Mouse (Mus musculus) urinary bladder, adult 2 months (tissue): Measurements from ENCODE around the gene Runx1. TPM values are rescaled to one million over a fixed set of nuclear protein-coding genes. Genes with fewer than 3 reads are reported as not detected.

ENCODE experiments used
- DNase-seq: peaks from one replicate; pipeline ENCODE4 v3.0.0; 2022; ENCODE audit warnings: low spot score
- polyA plus RNA-seq: library from polyadenylated mRNA; depleted of rRNA; stranded (reverse); fragments of >200 nt; gene quantifications from 2 replicates; pipeline ENCODE4 v1.2.3, GENCODE M21; 2012

The Runx1 gene
- polyA plus RNA-seq, 1 experiment: 8.6 TPM

DNA sequence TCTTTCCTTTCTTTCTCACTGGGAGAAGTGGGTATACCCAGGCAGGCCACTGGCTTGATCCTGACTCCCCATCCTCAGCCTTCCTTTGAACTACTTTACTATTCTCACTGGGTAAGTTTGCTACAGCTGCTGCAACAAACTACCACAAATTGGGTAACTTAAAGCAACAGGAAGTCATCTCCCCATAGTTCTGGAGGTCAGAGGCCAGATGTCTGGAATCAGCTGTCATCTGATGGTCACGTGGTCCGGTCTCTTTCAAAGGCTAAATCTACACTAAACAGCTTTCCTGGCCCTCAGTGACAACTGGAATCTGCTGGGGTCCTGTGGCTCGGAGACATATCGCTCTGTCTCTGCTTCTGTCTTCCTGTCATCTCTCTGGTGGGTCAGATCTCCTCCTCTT lies 252.8 kb downstream of the Runx1 start:
- DNase-seq: no peak

GRCm38 (mm10) chr16:92571246-92571645 lies 254.7 kb downstream of the Runx1 start:
- DNase-seq: no peak

GRCm38 (mm10) chr16:92566146-92566545 lies 259.8 kb downstream of the Runx1 start:
- DNase-seq: no peak

DNA sequence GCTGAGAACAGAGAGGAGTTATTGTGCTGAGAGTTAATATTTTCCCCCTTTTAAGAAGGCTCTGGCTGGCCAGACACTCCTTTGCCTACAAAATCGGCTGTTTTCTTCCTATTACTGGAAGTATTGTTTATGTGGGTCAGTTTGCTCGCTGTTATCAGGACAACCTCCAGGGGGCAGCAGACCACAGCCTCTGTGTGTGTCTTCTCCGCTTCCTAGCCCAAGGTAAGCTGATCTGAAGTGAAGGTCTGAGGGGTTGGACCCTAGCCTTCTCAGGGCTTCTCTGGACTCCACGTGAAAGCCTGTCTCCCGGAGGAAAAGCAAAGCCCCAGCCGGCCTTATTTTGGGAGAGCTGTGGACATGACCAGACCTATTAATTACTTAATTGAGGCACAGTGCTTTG lies 260.2 kb downstream of the Runx1 start:
- peak; percentile 70 for DNase-seq

DNA sequence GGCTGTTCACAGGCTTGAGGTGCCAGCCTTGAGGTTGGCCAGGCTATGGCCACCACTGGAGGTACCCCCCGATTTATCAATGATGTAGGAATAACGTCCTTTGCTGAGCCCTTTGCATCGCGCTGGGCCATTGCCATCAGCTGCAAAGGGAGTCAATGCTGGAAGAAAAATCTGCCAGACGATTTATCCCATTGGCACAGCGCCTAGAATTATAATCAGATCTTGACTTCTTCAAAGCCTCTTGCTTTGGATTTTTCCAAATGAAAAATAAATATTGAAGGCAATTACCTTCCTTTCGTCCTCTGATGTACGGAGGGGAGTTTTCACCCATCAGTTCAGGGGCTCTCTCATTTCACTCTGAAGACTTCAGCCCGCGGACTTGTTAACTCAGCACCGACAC lies 260.7 kb downstream of the Runx1 start:
- DNase-seq: no peak

GRCm38 (mm10) chr16:92555051-92555450 lies 270.9 kb downstream of the Runx1 start:
- no peak for DNase-seq

GRCm38 (mm10) chr16:92552858-92553257 lies 273.1 kb downstream of the Runx1 start:
- DNase-seq: no peak

- no peak for DNase-seq
Observed at GRCm38 (mm10) chr16:92552106-92552382, 273.9 kb downstream of the Runx1 start.
